20 mouse cellular contexts compared by ENCODE assay signal in genomic region chr2:166552657-166553056, GRCm38 (mm10).
DNase-seq lines count a peak whose midpoint lies in the region; ATAC-seq and TF ChIP-seq lines count a peak whose summit lies in the region.
"Had no signal": no experiment of that assay in that cellular context is flagged by ENCODE, and none has a peak within 500 bp of the region (broad histone marks: within the 10 kb centered on the region; RNA-seq: fewer than 3 reads in every experiment).

No protein-coding gene starts in this region.

- WGBS in hindbrain, embryonic 13.5 days, result 29% methylated on average over 6 of the region's 6 CpGs
- 30% methylated on average over 6 of the region's 6 CpGs for WGBS in hindbrain, embryonic 11.5 days
- WGBS in thymus, adult 2 months, result 94% methylated on average over 6 of the region's 6 CpGs
- WGBS in embryonic facial prominence, embryonic 10.5 days, result 48% methylated on average over 6 of the region's 6 CpGs
- 40% methylated on average over 6 of the region's 6 CpGs for WGBS in neural tube, embryonic 15.5 days

- no peak for DNase-seq in hindbrain, embryonic 11.5 days (ENCODE audit: low spot score)
- no peak for DNase-seq in thymus, adult 2 months
- no peak for DNase-seq in thymus, postnatal 25 days
- no peak for DNase-seq in embryonic facial prominence, embryonic 10.5 days (ENCODE audit: low spot score)
- no peak for DNase-seq in cerebellum, adult 11-12 months
- no peak for DNase-seq in testis, postnatal 10 days (ENCODE audit: low spot score)
- DNase-seq: adrenal gland, postnatal 36 days; cerebellum, adult 8-10 months; kidney, postnatal 4 days; layer of hippocampus, adult 9-11 months; lung, embryonic 14.5 days had no signal

- no peak overlapping the region for H3K4me3 ChIP-seq in hindbrain, embryonic 13.5 days
- H3K4me3 ChIP-seq in hindbrain, embryonic 11.5 days (ENCODE audit: low read depth, low read length), result no peak overlapping the region
- no peak overlapping the region for H3K4me3 ChIP-seq in thymus, adult 2 months (ENCODE audit: control insufficient read depth, insufficient read depth, low read length)
- H3K4me3 ChIP-seq in embryonic facial prominence, embryonic 10.5 days, result no peak overlapping the region
- no peak overlapping the region for H3K4me3 ChIP-seq in neural tube, embryonic 15.5 days (replicated peaks)
- H3K4me3 ChIP-seq: embryonic facial prominence, embryonic 12.5 days; erythroblast, embryonic 14.5 days; heart, embryonic 15.5 days; left cerebral cortex, adult 2 months; neural tube, embryonic 12.5 days had no signal

- no peaks in the 10 kb centered on the region for H3K36me3 ChIP-seq in hindbrain, embryonic 13.5 days
- H3K36me3 ChIP-seq in hindbrain, embryonic 11.5 days (ENCODE audit: control insufficient read depth, insufficient read depth, low read length), result no peaks in the 10 kb centered on the region
- H3K36me3 ChIP-seq in thymus, adult 2 months (ENCODE audit: control insufficient read depth, insufficient read depth, low read length), result no peaks in the 10 kb centered on the region
- no peaks in the 10 kb centered on the region for H3K36me3 ChIP-seq in embryonic facial prominence, embryonic 10.5 days (replicated peaks)
- H3K36me3 ChIP-seq in neural tube, embryonic 15.5 days, result no peaks in the 10 kb centered on the region
- H3K36me3 ChIP-seq: embryonic facial prominence, embryonic 12.5 days; G1E; heart, embryonic 15.5 days; liver, embryonic 12.5 days; neural tube, embryonic 12.5 days had no signal

- TF ChIP-seq POLR2A in thymus, adult 2 months (IDR thresholded peaks at IDR 0.05; ENCODE audit: control insufficient read depth, extremely low read depth, insufficient read depth, low read length, poor library complexity), result no peak

- H3K4me1 ChIP-seq in hindbrain, embryonic 13.5 days (replicated peaks), result peaks cover 42% of the 10 kb centered on the region
- H3K4me1 ChIP-seq in hindbrain, embryonic 11.5 days (replicated peaks; ENCODE audit: control insufficient read depth, insufficient read depth, low read length), result peaks cover 11% of the 10 kb centered on the region; the same call in 1 of the 2 replicates
- H3K4me1 ChIP-seq in thymus, adult 2 months (replicated peaks; ENCODE audit: control insufficient read depth, insufficient read depth, low read length), result peaks cover 58% of the 10 kb centered on the region
- H3K4me1 ChIP-seq in embryonic facial prominence, embryonic 10.5 days, result peaks cover 63% of the 10 kb centered on the region
- H3K4me1 ChIP-seq in neural tube, embryonic 15.5 days, result peaks cover 31% of the 10 kb centered on the region

- no peak overlapping the region; the same call in 1 of the 2 replicates for H3K9ac ChIP-seq in hindbrain, embryonic 13.5 days
- H3K9ac ChIP-seq in hindbrain, embryonic 11.5 days (ENCODE audit: low read depth, low read length), result no peak overlapping the region
- H3K9ac ChIP-seq in neural tube, embryonic 15.5 days (replicated peaks), result no peak overlapping the region
- H3K9ac ChIP-seq: embryonic facial prominence, embryonic 12.5 days; heart, embryonic 15.5 days; lung, embryonic 14.5 days; neural tube, embryonic 12.5 days had no signal

- no peak overlapping the region for H3K4me2 ChIP-seq in hindbrain, embryonic 13.5 days
- H3K4me2 ChIP-seq in hindbrain, embryonic 11.5 days (replicated peaks; ENCODE audit: low read depth, low read length), result no peak overlapping the region
- H3K4me2 ChIP-seq in neural tube, embryonic 15.5 days, result no peak overlapping the region
- H3K4me2 ChIP-seq: embryonic facial prominence, embryonic 12.5 days had no signal

- H3K9me3 ChIP-seq in hindbrain, embryonic 13.5 days, result no peaks in the 10 kb centered on the region
- no peaks in the 10 kb centered on the region for H3K9me3 ChIP-seq in hindbrain, embryonic 11.5 days (ENCODE audit: control insufficient read depth, low read length)
- H3K9me3 ChIP-seq in embryonic facial prominence, embryonic 10.5 days, result no peaks in the 10 kb centered on the region
- H3K9me3 ChIP-seq in neural tube, embryonic 15.5 days (replicated peaks), result no peaks in the 10 kb centered on the region
- H3K9me3 ChIP-seq: embryonic facial prominence, embryonic 12.5 days; heart, embryonic 15.5 days; liver, embryonic 12.5 days; neural tube, embryonic 12.5 days had no signal

- TF ChIP-seq CTCF in thymus, adult 2 months (IDR thresholded peaks at IDR 0.05; ENCODE audit: borderline replicate concordance, control insufficient read depth, extremely low read depth, insufficient read depth, low read length, poor library complexity), result no peak

- peaks cover 37% of the 10 kb centered on the region for H3K27me3 ChIP-seq in hindbrain, embryonic 13.5 days
- no peaks in the 10 kb centered on the region; the same call in none of the 2 replicates for H3K27me3 ChIP-seq in hindbrain, embryonic 11.5 days (ENCODE audit: control insufficient read depth, insufficient read depth, low read length)
- H3K27me3 ChIP-seq in thymus, adult 2 months (ENCODE audit: control insufficient read depth, insufficient read depth, low read length), result no peaks in the 10 kb centered on the region
- peaks cover 19% of the 10 kb centered on the region for H3K27me3 ChIP-seq in embryonic facial prominence, embryonic 10.5 days (replicated peaks; ENCODE audit: low read depth, poor library complexity, severe bottlenecking)
- no peaks in the 10 kb centered on the region for H3K27me3 ChIP-seq in neural tube, embryonic 15.5 days (replicated peaks)
- H3K27me3 ChIP-seq: embryonic facial prominence, embryonic 12.5 days; heart, embryonic 15.5 days; liver, embryonic 12.5 days had no signal

- 0 out of 2 replicates have a peak overlapping the region, but pooled peaks have one; percentile 19 for H3K27ac ChIP-seq in hindbrain, embryonic 13.5 days
- H3K27ac ChIP-seq in hindbrain, embryonic 11.5 days (ENCODE audit: low read depth, low read length), result no peak overlapping the region
- H3K27ac ChIP-seq in thymus, adult 2 months (ENCODE audit: control insufficient read depth, insufficient read depth, low read length), result peak overlapping the region; percentile 48; the same call in 1 of the 2 replicates
- peak overlapping the region; percentile 74 for H3K27ac ChIP-seq in embryonic facial prominence, embryonic 10.5 days (replicated peaks)
- peak overlapping the region; percentile 58; the same call in 1 of the 2 replicates for H3K27ac ChIP-seq in neural tube, embryonic 15.5 days (replicated peaks)
- H3K27ac ChIP-seq: heart, embryonic 15.5 days; left cerebral cortex, adult 2 months; liver, embryonic 12.5 days; neural tube, embryonic 12.5 days had no signal

- no peak for ATAC-seq in hindbrain, embryonic 13.5 days (ENCODE audit: low FRiP score)
- ATAC-seq in hindbrain, embryonic 11.5 days (ENCODE audit: low FRiP score), result no peak
- no peak for ATAC-seq in neural tube, embryonic 15.5 days (ENCODE audit: low FRiP score)
